Mouse (Mus musculus) thymus, postnatal 4 days (tissue): ENCODE results near the gene Cntnap1.
"Not testable (repeated sequence)": the region's sequence is repeated elsewhere in the genome, so short reads cannot be mapped to it uniquely, and the experiment has no call there.

Experiments used
- DNase-seq: peaks from one replicate; pipeline ENCODE4 v3.0.0; 2021

The Cntnap1 gene

GRCm38 (mm10) chr11:101149178-101150105 is 20.9 kb upstream of the Cntnap1 start:
- DNase-seq, result no peak

GRCm38 (mm10) chr11:101151063-101151462 is 19.3 kb upstream of the Cntnap1 start:
- no peak for DNase-seq

GRCm38 (mm10) chr11:101152825-101153224 is 17.5 kb upstream of the Cntnap1 start:
- DNase-seq, result no peak

GRCm38 (mm10) chr11:101154648-101155047 is 15.7 kb upstream of the Cntnap1 start:
- no peak for DNase-seq

- DNase-seq, result no peak
Observed at GRCm38 (mm10) chr11:101155151-101155550, 15.2 kb upstream of the Cntnap1 start.

GRCm38 (mm10) chr11:101155728-101156371 is 14.5 kb upstream of the Cntnap1 start, which contains the start of gene Tubg2:
Gene Tubg2 (plus strand): TSS chr11:101155907.
- DNase-seq, result peak; percentile 74

GRCm38 (mm10) chr11:101160151-101160550 is 10.2 kb upstream of the Cntnap1 start:
- not testable (repeated sequence) for DNase-seq

- not testable (repeated sequence) for DNase-seq
Observed at GRCm38 (mm10) chr11:101160981-101161505, 9.3 kb upstream of the Cntnap1 start.

- no peak for DNase-seq
Observed at GRCm38 (mm10) chr11:101161551-101161950, 8.8 kb upstream of the Cntnap1 start.

- DNase-seq, result no peak
Observed at GRCm38 (mm10) chr11:101162301-101162700, 8.0 kb upstream of the Cntnap1 start.

- no peak for DNase-seq
Observed at GRCm38 (mm10) chr11:101162772-101163171, 7.6 kb upstream of the Cntnap1 start.

GRCm38 (mm10) chr11:101163476-101164350 is 6.6 kb upstream of the Cntnap1 start:
- DNase-seq, result no peak

GRCm38 (mm10) chr11:101164351-101164665 is 6.0 kb upstream of the Cntnap1 start:
- DNase-seq, result peak; percentile 67

GRCm38 (mm10) chr11:101164677-101165580 is 5.4 kb upstream of the Cntnap1 start:
- peak; percentile 32 for DNase-seq

- DNase-seq, result no peak
Observed at GRCm38 (mm10) chr11:101166357-101166756, 4.0 kb upstream of the Cntnap1 start.

- no peak for DNase-seq
Observed at GRCm38 (mm10) chr11:101167211-101167962, 2.9 kb upstream of the Cntnap1 start.

- DNase-seq, result no peak
Observed at GRCm38 (mm10) chr11:101167963-101168300, 2.4 kb upstream of the Cntnap1 start.

- DNase-seq, result no peak
Observed at GRCm38 (mm10) chr11:101168301-101168980, 1.9 kb upstream of the Cntnap1 start.

GRCm38 (mm10) chr11:101169301-101170107 is 819 bp upstream of the Cntnap1 start:
- DNase-seq, result no peak
